Mouse (Mus musculus) limb, embryonic 11.5 days (tissue): ENCODE data around the gene Cib2. TPM values are rescaled to one million over a fixed set of nuclear protein-coding genes. Genes with fewer than 3 reads are reported as not detected.
"Not testable (repeated sequence)": the region's sequence is repeated elsewhere in the genome, so short reads cannot be mapped to it uniquely, and the experiment has no call there.

Experiments used
- ATAC-seq: fragments of 200-750 bp; cut with Nextera tagmentation; 2 replicates; pipeline ENCODE4 v1.8.0; 2017; ENCODE audit warnings: low read depth; ENCODE audit not compliant: insufficient number of reproducible peaks, low FRiP score, low TSS enrichment
- DNase-seq: peaks from one replicate; pipeline ENCODE4 v3.0.0-alpha.2; 2015; ENCODE audit warnings: low spot score
- H3K27ac ChIP-seq: fragments of 300-500 bp; sonication (generic); replicated peaks from 2 replicates; pipeline ENCODE4 v1.5.1; 2014; ENCODE audit warnings: low read depth, mild to moderate bottlenecking, low read length
- H3K27me3 ChIP-seq: fragments of 300-500 bp; sonication (generic); 2 replicates; pipeline ENCODE4 v1.6.1; 2014; ENCODE audit warnings: mild to moderate bottlenecking, low read length, mixed read lengths; ENCODE audit not compliant: control insufficient read depth, insufficient read depth
- H3K36me3 ChIP-seq: fragments of 300-500 bp; sonication (generic); 2 replicates; pipeline ENCODE4 v1.6.1; 2014; ENCODE audit warnings: mild to moderate bottlenecking, low read length, moderate library complexity, mixed read lengths; ENCODE audit not compliant: control insufficient read depth, insufficient read depth
- H3K4me1 ChIP-seq: fragments of 300-500 bp; sonication (generic); 2 replicates; pipeline ENCODE4 v1.6.1; 2014; ENCODE audit warnings: low read length, mixed read lengths; ENCODE audit not compliant: control insufficient read depth, insufficient read depth
- H3K4me2 ChIP-seq: fragments of 300-500 bp; sonication (generic); 2 replicates; pipeline ENCODE4 v1.6.1; 2014; ENCODE audit warnings: low read depth, mild to moderate bottlenecking, moderate library complexity; ENCODE audit not compliant: severe bottlenecking
- H3K4me3 ChIP-seq: fragments of 300-500 bp; sonication (generic); 2 replicates; pipeline ENCODE4 v1.5.1; 2014; ENCODE audit warnings: low read depth, low read length
- H3K9ac ChIP-seq: fragments of 300-500 bp; sonication (generic); 2 replicates; pipeline ENCODE4 v1.6.1; 2014; ENCODE audit warnings: mild to moderate bottlenecking, low read length
- H3K9me3 ChIP-seq: fragments of 300-500 bp; sonication (generic); 2 replicates; pipeline ENCODE4 v1.6.1; 2016; ENCODE audit warnings: low read length; ENCODE audit not compliant: control insufficient read depth
- WGBS: fragments of 180-500 bp; shearing (Covaris S2); extraction: QIAGEN DNeasy Blood & Tissue Kit; methylation state at CpG from one replicate; pipeline ENCODE4 v1.1.7; 2014; 5-methylcytosine and 5-hydroxymethylcytosine counted together
- polyA plus RNA-seq: library from polyadenylated mRNA; unstranded; fragments of >200 nt; fragmentation: Nextera tagmentation; extraction: Ambion mirVana; gene quantifications from 2 replicates; pipeline ENCODE4 v1.2.1, GENCODE M21; 2014

Cib2 gene
- polyA plus RNA-seq, 1 experiment from 2014 or later, result 16.3 TPM

DNA sequence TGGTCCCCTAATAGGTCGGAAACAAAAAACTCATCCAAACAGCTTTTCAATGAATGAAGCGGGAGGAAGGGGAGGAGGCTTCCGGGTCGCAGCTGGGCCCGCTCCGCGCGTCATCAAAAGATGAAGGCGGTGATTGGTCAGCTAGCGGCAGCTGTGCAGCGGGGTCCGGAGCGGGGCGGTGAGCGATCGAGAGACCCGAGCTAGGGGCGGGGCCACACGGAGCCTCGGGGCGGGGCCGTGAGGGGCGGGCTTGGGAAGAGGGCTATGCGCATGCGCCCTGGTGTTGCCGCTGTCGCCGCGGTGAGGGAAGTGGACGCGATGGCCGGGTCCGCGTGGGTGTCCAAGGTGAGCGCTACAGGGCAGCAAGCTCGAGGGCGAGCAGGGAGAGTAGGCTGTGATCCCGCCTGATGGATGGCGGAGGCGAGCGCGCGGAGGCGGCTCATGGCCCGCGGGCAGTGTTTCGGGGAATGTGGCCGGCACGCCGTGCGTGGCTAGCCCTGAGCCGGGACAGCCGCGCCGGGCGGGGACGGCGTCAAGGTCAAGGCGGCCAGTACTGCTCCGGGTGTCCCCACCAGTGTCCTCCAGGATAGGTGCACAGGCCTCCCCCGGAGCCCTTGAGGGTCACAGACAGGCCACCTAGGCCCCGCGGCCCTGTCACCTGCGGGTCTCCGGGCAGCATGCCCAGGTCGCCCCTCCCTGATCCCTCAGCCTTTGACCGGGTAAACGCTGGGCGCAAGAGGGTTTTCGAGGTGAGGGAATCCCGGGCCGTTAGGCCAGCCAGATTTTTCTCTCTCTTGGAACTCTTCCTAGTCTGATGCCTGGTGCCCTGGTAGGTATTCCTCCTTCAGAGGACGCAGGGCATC, 26.4 kb upstream of the Cib2 start, which contains the start of gene Idh3a:
Gene Idh3a (plus strand): TSS at position 136 of the 863 bp plus-strand sequence.
- ATAC-seq (peak; percentile 98), DNase-seq (peak; percentile 100)
- peak within 1 kb of the TSS; percentile 78 for H3K9ac ChIP-seq
- H3K36me3 ChIP-seq, result no peaks in the 10 kb centered on the region
- peaks cover 8% of the 10 kb centered on the region; the same call in 1 of the 2 replicates for H3K4me1 ChIP-seq
- no peaks in the 10 kb centered on the region for H3K27me3 ChIP-seq
- H3K27ac ChIP-seq, result no peak within 1 kb of the TSS
- WGBS, result under 1% methylated on average over 73 of the region's 73 CpGs
- peak within 1 kb of the TSS; percentile 93 for H3K4me3 ChIP-seq
- H3K4me2 ChIP-seq, result peak within 1 kb of the TSS; percentile 85
- H3K9me3 ChIP-seq, result no peaks in the 10 kb centered on the region

DNA sequence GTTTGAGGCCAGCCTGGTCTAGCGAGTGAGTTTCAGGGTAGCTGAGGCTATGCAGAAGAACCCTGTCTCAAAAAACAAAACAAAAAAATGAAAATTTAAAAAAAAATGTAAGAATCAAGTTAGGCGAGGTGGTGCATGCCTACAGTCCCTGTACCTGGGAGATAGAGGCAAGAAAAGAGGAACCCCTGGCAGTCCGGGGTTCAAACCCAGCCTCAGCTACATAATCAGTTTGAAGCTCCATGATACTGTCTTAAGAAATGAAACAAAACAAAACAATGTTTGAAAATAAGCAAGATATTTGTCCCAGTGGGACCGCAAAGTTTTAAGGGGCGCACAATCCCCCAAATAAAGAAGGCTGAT, 25.8 kb upstream of the Cib2 start:
- no peak for DNase-seq
- Histone ChIP-seq H3K9ac (peak overlapping the region; percentile 43; the same call in 1 of the 2 replicates), H3K4me1 (peaks cover 8% of the 10 kb centered on the region; the same call in 1 of the 2 replicates), H3K4me2 (peak overlapping the region; percentile 42), H3K36me3 (no peaks in the 10 kb centered on the region), H3K4me3 (peak overlapping the region; percentile 93), H3K27me3 (no peaks in the 10 kb centered on the region), H3K9me3 (no peaks in the 10 kb centered on the region), H3K27ac (no peak overlapping the region)
- 30% methylated on average over 5 of the region's 5 CpGs for WGBS
- peak; percentile 18; the same call in 1 of the 2 replicates for ATAC-seq

DNA sequence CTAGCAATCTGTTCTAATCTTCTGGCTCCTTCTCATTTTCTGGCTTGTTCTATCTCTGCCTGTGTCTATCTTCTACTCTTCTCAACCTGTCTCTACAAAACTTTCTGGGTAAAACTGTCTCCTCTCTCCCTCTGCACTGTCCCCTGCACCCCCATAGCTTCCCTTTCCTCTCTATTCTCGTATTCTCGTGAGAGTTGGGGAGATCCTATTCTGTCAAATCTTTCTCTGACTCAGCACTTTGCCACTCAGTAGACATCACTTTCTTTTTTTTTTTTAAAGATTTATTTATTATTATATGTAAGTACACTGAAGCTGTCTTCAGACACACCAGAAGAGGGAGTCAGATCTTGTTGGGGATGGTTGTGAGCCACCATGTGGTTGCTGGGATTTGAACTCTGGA, 24.1 kb upstream of the Cib2 start:
- not testable (repeated sequence) for H3K9ac ChIP-seq, H3K4me3 ChIP-seq, H3K4me2 ChIP-seq, H3K27me3 ChIP-seq, H3K4me1 ChIP-seq, DNase-seq, H3K9me3 ChIP-seq, H3K36me3 ChIP-seq, ATAC-seq, H3K27ac ChIP-seq
- WGBS, result 78% methylated on average over 2 of the region's 2 CpGs

DNA sequence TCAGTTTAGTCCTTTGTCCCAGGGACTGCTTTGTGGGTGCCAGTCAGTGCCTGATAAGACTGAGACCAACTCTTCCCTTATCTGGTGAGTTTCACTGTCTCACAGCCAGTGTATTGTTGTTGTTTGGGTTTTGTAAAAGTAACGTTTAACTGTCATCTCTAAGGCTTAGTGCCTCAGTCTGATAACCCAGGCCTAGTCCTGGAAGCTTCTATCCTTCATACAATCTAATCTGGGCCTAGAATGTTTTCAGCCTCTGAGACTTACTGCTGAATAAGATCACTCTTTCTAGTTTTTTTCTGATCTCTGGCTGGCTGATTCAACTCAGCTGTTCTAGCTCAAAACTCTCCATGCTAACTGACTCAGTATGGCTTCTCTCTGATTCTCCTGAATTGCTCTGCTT, 23.7 kb upstream of the Cib2 start:
- no peak overlapping the region for H3K27ac ChIP-seq
- H3K27me3 ChIP-seq, result no peaks in the 10 kb centered on the region
- WGBS, result 53% methylated on average over 1 of the region's 1 CpGs
- H3K9ac ChIP-seq, result no peak overlapping the region
- no peaks in the 10 kb centered on the region for H3K36me3 ChIP-seq
- H3K4me1 ChIP-seq, result peaks cover 8% of the 10 kb centered on the region; the same call in 1 of the 2 replicates
- DNase-seq (no peak), ATAC-seq (no peak)
- no peaks in the 10 kb centered on the region for H3K9me3 ChIP-seq
- H3K4me2 ChIP-seq, result no peak overlapping the region
- H3K4me3 ChIP-seq, result no peak overlapping the region

DNA sequence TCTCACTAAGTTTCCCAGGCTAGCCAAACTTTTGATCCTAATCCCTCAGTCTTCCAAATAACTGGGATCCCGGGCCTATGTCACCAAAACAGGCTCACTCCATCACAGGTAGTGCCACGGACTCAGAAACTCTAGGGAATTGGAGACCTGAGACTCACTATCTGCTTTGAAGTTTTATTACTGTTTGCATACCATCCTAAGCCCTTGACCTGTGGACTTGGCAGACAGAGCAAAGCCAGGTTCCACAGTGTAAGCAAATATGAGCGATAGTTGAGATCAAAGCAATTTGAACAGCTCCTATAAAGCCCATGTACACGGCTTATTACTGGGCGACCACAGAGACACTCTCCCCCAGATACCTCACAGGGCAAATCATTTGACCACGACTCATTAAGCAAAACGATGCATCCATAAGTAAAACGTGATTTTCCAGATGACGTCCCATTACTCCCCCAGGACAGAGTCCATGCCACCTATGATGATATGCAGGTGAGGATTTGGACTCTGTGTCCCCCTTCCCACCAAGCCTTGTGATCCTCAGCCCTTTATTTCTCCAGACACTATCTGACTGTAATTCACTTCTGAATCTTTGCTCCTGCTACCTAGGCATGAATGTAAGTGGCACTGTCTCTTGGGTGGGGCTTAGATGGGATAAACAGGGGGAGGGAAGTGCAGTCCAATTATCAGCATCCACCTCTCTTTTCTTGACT, 11.3 kb upstream of the Cib2 start:
- Histone ChIP-seq H3K4me3 (no peak overlapping the region), H3K4me2 (no peak overlapping the region), H3K9me3 (no peaks in the 10 kb centered on the region), H3K27ac (no peak overlapping the region), H3K27me3 (no peaks in the 10 kb centered on the region), H3K9ac (no peak overlapping the region), H3K4me1 (no peaks in the 10 kb centered on the region), H3K36me3 (no peaks in the 10 kb centered on the region)
- WGBS, result 73% methylated on average over 9 of the region's 9 CpGs
- no peak for DNase-seq
- no peak for ATAC-seq

DNA sequence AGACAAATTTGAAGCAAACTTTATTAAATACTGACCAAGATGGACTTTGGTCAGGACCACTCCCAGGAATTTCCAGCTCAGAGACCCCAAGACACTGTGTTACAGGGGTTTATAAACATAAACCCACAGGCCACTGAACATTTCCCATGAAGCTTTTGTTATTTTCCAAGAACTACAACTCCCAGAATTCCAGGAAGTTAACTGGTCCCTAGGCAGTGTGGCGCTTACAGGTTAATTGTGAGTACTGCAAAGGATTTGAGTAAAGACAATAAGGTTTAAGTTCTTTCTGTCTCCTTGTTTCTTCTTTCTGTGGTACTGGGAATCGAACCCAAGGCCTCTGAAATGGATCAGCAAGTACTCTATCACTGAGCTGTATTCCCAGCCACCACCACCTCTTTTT, 8.7 kb upstream of the Cib2 start:
- Histone ChIP-seq H3K27ac (no peak overlapping the region), H3K4me3 (no peak overlapping the region), H3K4me2 (no peak overlapping the region), H3K4me1 (no peaks in the 10 kb centered on the region), H3K27me3 (no peaks in the 10 kb centered on the region), H3K36me3 (no peaks in the 10 kb centered on the region), H3K9ac (no peak overlapping the region), H3K9me3 (no peaks in the 10 kb centered on the region)
- 44% methylated on average over 2 of the region's 2 CpGs for WGBS
- ATAC-seq (no peak), DNase-seq (no peak)

DNA sequence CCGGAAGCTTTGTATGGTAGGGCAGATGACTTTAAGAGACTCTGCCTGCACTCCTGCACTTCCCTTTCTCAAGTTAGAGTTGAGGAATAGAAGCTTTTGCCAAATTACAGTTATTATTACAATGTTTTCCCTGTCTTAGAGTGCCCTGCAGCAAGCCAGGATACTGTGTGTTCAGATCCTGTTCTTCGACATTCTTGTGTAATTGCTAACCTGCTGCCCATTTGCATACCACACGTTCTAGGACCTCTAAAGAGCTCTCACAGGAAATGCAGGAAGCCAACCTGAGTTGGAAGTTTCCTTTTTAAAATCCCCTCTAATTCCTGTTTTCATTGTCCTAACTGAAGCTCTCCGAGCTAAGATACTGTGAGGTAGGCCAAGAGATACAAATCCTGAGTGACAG, 6.9 kb upstream of the Cib2 start:
- no peak for DNase-seq
- Histone ChIP-seq H3K9ac (no peak overlapping the region), H3K27me3 (no peaks in the 10 kb centered on the region), H3K27ac (no peak overlapping the region), H3K4me3 (no peak overlapping the region), H3K36me3 (no peaks in the 10 kb centered on the region), H3K4me2 (no peak overlapping the region), H3K4me1 (no peaks in the 10 kb centered on the region), H3K9me3 (no peaks in the 10 kb centered on the region)
- WGBS, result 47% methylated on average over 4 of the region's 4 CpGs
- no peak for ATAC-seq

DNA sequence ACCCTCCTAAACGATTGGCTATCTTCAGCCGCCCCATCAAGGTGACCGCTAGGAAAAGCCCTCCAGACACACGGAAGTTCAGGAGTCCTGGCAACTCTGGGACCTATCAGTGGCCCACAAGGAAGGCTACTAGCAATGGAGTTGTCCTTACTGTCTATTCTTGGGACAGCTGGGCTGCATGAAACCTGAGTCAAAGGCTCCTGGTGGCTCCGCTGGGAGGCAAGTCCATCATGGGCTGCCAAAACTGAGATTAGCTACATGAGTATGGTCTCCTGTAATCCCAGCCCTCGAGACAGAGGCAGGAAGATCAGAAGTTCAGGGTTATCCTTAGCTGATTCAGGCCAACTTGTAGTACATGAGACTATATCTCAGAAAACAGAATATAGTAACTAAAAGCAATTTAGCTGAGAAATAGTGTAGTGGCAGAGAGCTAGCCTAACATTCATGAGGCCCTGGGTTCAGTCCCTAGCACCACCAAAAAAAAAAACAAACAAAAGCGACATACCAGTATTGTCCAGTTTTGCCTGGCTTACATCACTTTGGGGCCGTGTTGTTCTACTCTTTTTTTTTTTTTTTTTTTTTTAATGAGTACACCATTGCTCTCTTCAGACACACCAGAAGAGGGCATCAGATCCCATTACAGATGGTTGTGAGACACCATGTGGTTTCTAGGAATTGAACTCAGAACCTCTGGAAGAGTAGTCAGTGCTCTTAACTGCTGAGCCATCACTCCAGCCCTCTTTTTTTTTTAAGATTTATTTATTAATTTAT, 998 bp upstream of the Cib2 start:
- 87% methylated on average over 8 of the region's 8 CpGs for WGBS
- H3K27ac ChIP-seq, result no peak overlapping the region
- H3K4me2 ChIP-seq, result no peak overlapping the region
- H3K4me3 ChIP-seq, result no peak overlapping the region
- DNase-seq, result no peak
- H3K9ac ChIP-seq, result no peak overlapping the region
- no peaks in the 10 kb centered on the region for H3K9me3 ChIP-seq
- ATAC-seq, result no peak
- no peaks in the 10 kb centered on the region for H3K36me3 ChIP-seq
- H3K4me1 ChIP-seq, result no peaks in the 10 kb centered on the region
- no peaks in the 10 kb centered on the region for H3K27me3 ChIP-seq
